Mouse (Mus musculus): ENCODE data around the gene Nr2c2.

DNA sequence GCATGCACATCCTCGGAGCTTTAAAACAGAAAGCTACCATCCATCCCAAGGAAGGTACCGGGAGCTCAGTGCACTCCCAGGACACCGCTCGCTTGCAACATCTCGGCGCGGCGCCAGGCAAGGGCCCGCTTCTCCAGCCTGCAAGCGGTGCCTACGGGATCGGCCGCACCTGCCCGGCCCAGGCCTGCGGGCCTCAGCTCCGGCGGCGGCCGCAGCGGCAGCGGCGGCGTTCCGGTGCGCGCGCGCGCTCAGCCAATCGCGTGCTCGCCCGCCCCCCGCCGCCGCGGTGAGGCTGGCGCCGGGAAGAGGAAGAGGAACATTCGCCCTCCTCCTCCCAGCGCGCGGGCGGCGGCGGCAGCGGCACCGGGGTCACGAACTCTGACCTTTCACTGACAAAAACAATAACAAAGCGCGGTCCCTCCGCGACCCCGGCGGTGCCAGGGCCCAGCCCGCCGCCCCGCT lies at the start of gene Nr2c2:
- TF ChIP-seq CTCF (IDR thresholded peaks at IDR 0.05; ENCODE audit: low read depth, low read length) (no peak), POLR2A (IDR thresholded peaks at IDR 0.05; ENCODE audit: borderline replicate concordance, low read depth, low read length) (no peak)
